Mouse (Mus musculus): Measurements from ENCODE around the gene Lgals7.
A peak's percentile ranks its signal among the peaks of the same experiment; 100 is the strongest.

The Lgals7 gene

GRCm38 (mm10) chr7:28863540-28863939 lies at the start of gene Lgals7:
Gene Lgals7, plus strand, starts transcription at chr7:28863853.
- DNase-seq, result no peak

GRCm38 (mm10) chr7:28814306-28815034 lies 49.2 kb upstream of the Lgals7 start:
- no peak for DNase-seq

- no peak for DNase-seq
Measured at GRCm38 (mm10) chr7:28815230-28815629, 48.4 kb upstream of the Lgals7 start.

- DNase-seq, result peak; percentile 34
Measured at GRCm38 (mm10) chr7:28816201-28816600, 47.5 kb upstream of the Lgals7 start.

- no peak for DNase-seq
Measured at GRCm38 (mm10) chr7:28816920-28817319, 46.7 kb upstream of the Lgals7 start.

GRCm38 (mm10) chr7:28817524-28817923 lies 46.1 kb upstream of the Lgals7 start:
- no peak for DNase-seq

GRCm38 (mm10) chr7:28817957-28818356 lies 45.7 kb upstream of the Lgals7 start:
- DNase-seq, result no peak

- DNase-seq, result no peak
Measured at GRCm38 (mm10) chr7:28818436-28818835, 45.2 kb upstream of the Lgals7 start.

GRCm38 (mm10) chr7:28818861-28819452 lies 44.7 kb upstream of the Lgals7 start:
- no peak for DNase-seq

- no peak for DNase-seq
Measured at GRCm38 (mm10) chr7:28819571-28819970, 44.1 kb upstream of the Lgals7 start.

- DNase-seq, result peak; percentile 75
Measured at GRCm38 (mm10) chr7:28820358-28821260, 43.0 kb upstream of the Lgals7 start.

GRCm38 (mm10) chr7:28821261-28821831 lies 42.3 kb upstream of the Lgals7 start:
- peak; percentile 42 for DNase-seq

GRCm38 (mm10) chr7:28822556-28822955 lies 41.1 kb upstream of the Lgals7 start:
- no peak for DNase-seq

- DNase-seq, result no peak
Measured at GRCm38 (mm10) chr7:28822993-28823903, 40.4 kb upstream of the Lgals7 start.

- no peak for DNase-seq
Measured at GRCm38 (mm10) chr7:28823932-28824331, 39.7 kb upstream of the Lgals7 start.

- peak; percentile 96 for DNase-seq
Measured at GRCm38 (mm10) chr7:28824941-28825685, 38.5 kb upstream of the Lgals7 start, which contains the start of gene Ech1. Gene Ech1, plus strand, starts transcription at chr7:28825217.

GRCm38 (mm10) chr7:28825686-28826401 lies 37.8 kb upstream of the Lgals7 start:
- peak; percentile 48 for DNase-seq

- no peak for DNase-seq
Measured at GRCm38 (mm10) chr7:28826402-28826772, 37.3 kb upstream of the Lgals7 start.

- peak; percentile 61 for DNase-seq
Measured at GRCm38 (mm10) chr7:28827338-28827737, 36.3 kb upstream of the Lgals7 start.

GRCm38 (mm10) chr7:28829821-28830220 lies 33.8 kb upstream of the Lgals7 start:
- no peak for DNase-seq

- no peak for DNase-seq
Measured at GRCm38 (mm10) chr7:28830981-28831380, 32.7 kb upstream of the Lgals7 start.

All from lung, postnatal 10 days (tissue).